8 mouse cellular contexts compared by ENCODE assay signal in genomic region chr2:92007933-92008622, GRCm38 (mm10). TPM values are rescaled to one million over a fixed set of nuclear protein-coding genes. Genes with fewer than 3 reads are reported as not detected.
DNase-seq lines count a peak whose midpoint lies in the region; ATAC-seq lines count a peak whose summit lies in the region.

No protein-coding gene starts in this region.

- DNase-seq in T-cell, adult 2 months (ENCODE audit: low spot score) = peak; percentile 95
- peak; percentile 98 to 99 for DNase-seq in cerebellum, postnatal 36 days
- DNase-seq in frontal cortex, postnatal 36 days (ENCODE audit: low spot score in 2 of 2) = peak; percentile 97 to 98
- DNase-seq in left cerebral cortex, adult 18-20 months (ENCODE audit: low spot score in 2 of 2) = peak; percentile 96 to 97
- peak; percentile 99 for DNase-seq in right cerebral cortex, adult 18-20 months
- DNase-seq in urinary bladder, postnatal 10 days (ENCODE audit: low spot score) = peak; percentile 83

- H3K79me2 ChIP-seq in macrophage (ENCODE audit: inconsistent target) = no peaks in the 10 kb centered on the region

- peak; percentile 98 for ATAC-seq in hindbrain, embryonic 15.5 days (ENCODE audit: low FRiP score, low read depth)

- under 1% methylated on average over 34 of the region's 34 CpGs for WGBS in hindbrain, embryonic 15.5 days
- WGBS in macrophage (ENCODE audit: missing documents) = under 1% methylated on average over 33 of the region's 34 CpGs

- 0 out of 2 replicates have a peak, but pooled peaks cover 3% of the 10 kb centered on the region for H3K27me3 ChIP-seq in hindbrain, embryonic 15.5 days

- no peaks in the 10 kb centered on the region for H3K9me3 ChIP-seq in hindbrain, embryonic 15.5 days

- peak overlapping the region; percentile 64 for H3K9ac ChIP-seq in hindbrain, embryonic 15.5 days

- H3K4me1 ChIP-seq in hindbrain, embryonic 15.5 days (replicated peaks) = peaks cover 21% of the 10 kb centered on the region

- H3K4me2 ChIP-seq in hindbrain, embryonic 15.5 days = peak overlapping the region; percentile 91

- peak overlapping the region; percentile 86 for H3K27ac ChIP-seq in hindbrain, embryonic 15.5 days (replicated peaks)
- peak overlapping the region; percentile 41; the same call in 1 of the 2 replicates for H3K27ac ChIP-seq in macrophage

- H3K4me3 ChIP-seq in hindbrain, embryonic 15.5 days = peak overlapping the region; percentile 52
- H3K4me3 ChIP-seq in macrophage (ENCODE audit: inconsistent target) = peak overlapping the region; percentile 57

- no peaks in the 10 kb centered on the region for H3K36me3 ChIP-seq in hindbrain, embryonic 15.5 days
- H3K36me3 ChIP-seq in macrophage (ENCODE audit: inconsistent target) = no peaks in the 10 kb centered on the region

RNA-seq across cellular contexts. Expression of gene Creb3l1, which starts 16.2 kb away (rescaled TPM):
- 2.2 and 2.9 TPM in 2 replicates for polyA plus RNA-seq in hindbrain, embryonic 15.5 days (2015; fragmentation: Nextera tagmentation; extraction: Ambion mirVana)
- total RNA-seq in left cerebral cortex, adult 18-20 months (2021) = 1 to 10 TPM; 2.3 to 2.6 TPM
- 10 to 100 TPM in 1 of 26 experiments, 1 to 10 TPM in 2, under 1 TPM in 10, not detected in 13; 0.23 to 13.5 (median 0.44) TPM for total RNA-seq in macrophage (2018; cell fraction: chromatin; rRNA removed)
- total RNA-seq in macrophage (2018; cell fraction: cytosol; rRNA removed) = 1 to 10 TPM; 1.8 to 7.9 (median 4.0) TPM
- 1 to 10 TPM in 17 of 26 experiments, under 1 TPM in 9; 0.32 to 4.6 (median 1.4) TPM for total RNA-seq in macrophage (2018; cell fraction: nucleus; rRNA removed)
- 1.7 to 7.4 TPM (median 6.5 TPM) in 3 replicates for polyA plus RNA-seq in macrophage (2018)

RNA-seq across cellular contexts. Expression of gene Dgkz, which starts 32.4 kb away (rescaled TPM):
- 32.4 and 40.9 TPM in 2 replicates for polyA plus RNA-seq in hindbrain, embryonic 15.5 days (2015; fragmentation: Nextera tagmentation; extraction: Ambion mirVana)
- total RNA-seq in left cerebral cortex, adult 18-20 months (2021) = 100 to 1,000 TPM; 491 to 526 TPM
- total RNA-seq in macrophage (2018; cell fraction: chromatin; rRNA removed) = 100 to 1,000 TPM in 24 of 26 experiments, 10 to 100 TPM in 2; 88.6 to 708 (median 387) TPM
- total RNA-seq in macrophage (2018; cell fraction: cytosol; rRNA removed) = 100 to 1,000 TPM in 1 of 26 experiments, 10 to 100 TPM in 25; 35.0 to 102 (median 78.6) TPM
- total RNA-seq in macrophage (2018; cell fraction: nucleus; rRNA removed) = 100 to 1,000 TPM in 18 of 26 experiments, 10 to 100 TPM in 8; 45.8 to 338 (median 152) TPM
- polyA plus RNA-seq in macrophage (2018) = 81.8 to 163 TPM (median 99.1 TPM) in 3 replicates

Comparison
In these comparisons a context has a peak if more than half of its experiments do, and no peak if none do; other contexts are left out.
1. Peak in every context shown above with its lines: DNase-seq, ATAC-seq, H3K4me3 ChIP-seq and H3K27ac ChIP-seq.